ENCODE assay signal across 9 mouse cellular contexts in genomic region chr1:74892351-74893133, GRCm38 (mm10). TPM values are rescaled to one million over a fixed set of nuclear protein-coding genes. Genes with fewer than 3 reads are reported as not detected.
DNase-seq lines count a peak whose midpoint lies in the region; ATAC-seq and TF ChIP-seq lines count a peak whose summit lies in the region.
"Had no signal": no experiment of that assay in that cellular context is flagged by ENCODE, and none has a peak within 500 bp of the region (broad histone marks: within the 10 kb centered on the region; RNA-seq: fewer than 3 reads in every experiment).

No protein-coding gene starts in this region.

- 1% methylated on average over 39 of the region's 39 CpGs for WGBS in hindbrain, embryonic 10.5 days
- WGBS in midbrain, embryonic 11.5 days, result 2% methylated on average over 39 of the region's 39 CpGs

- no peaks in the 10 kb centered on the region for H3K9me3 ChIP-seq in hindbrain, embryonic 10.5 days
- no peaks in the 10 kb centered on the region for H3K9me3 ChIP-seq in midbrain, embryonic 11.5 days (ENCODE audit: control insufficient read depth, low read length)

- intact Hi-C loops in left cerebral cortex, adult 2 months (cut with DNase I), result no loop called here
- intact Hi-C loops in left cerebral cortex, postnatal 14 days (cut with DNase I), result no loop called here

- no peak overlapping the region for H3K9ac ChIP-seq in midbrain, embryonic 11.5 days (ENCODE audit: low read length)
- H3K9ac ChIP-seq: liver, postnatal 0 days had no signal

- peak in 1 of 2 experiments; percentile 33 for DNase-seq in left cerebral cortex, adult 2 months (ENCODE audit: extremely low spot score in 1 of 2, low spot score in 2 of 2)
- DNase-seq in left cerebral cortex, postnatal 14 days (ENCODE audit: low spot score in 2 of 2), result no peak
- DNase-seq in hindbrain, embryonic 10.5 days (ENCODE audit: low spot score), result peak; percentile 37
- DNase-seq in midbrain, embryonic 11.5 days (ENCODE audit: low spot score, missing footprints), result peak; percentile 91
- no peak for DNase-seq in gastrocnemius, adult 18-20 months (ENCODE audit: low spot score)
- no peak for DNase-seq in cerebellum, postnatal 36 days
- no peak for DNase-seq in kidney, adult 18-20 months

- no peak overlapping the region for H3K27ac ChIP-seq in left cerebral cortex, adult 2 months
- H3K27ac ChIP-seq in hindbrain, embryonic 10.5 days, result no peak overlapping the region
- H3K27ac ChIP-seq in midbrain, embryonic 11.5 days (ENCODE audit: low read depth, low read length), result no peak overlapping the region

- H3K36me3 ChIP-seq in hindbrain, embryonic 10.5 days, result no peaks in the 10 kb centered on the region
- H3K36me3 ChIP-seq in midbrain, embryonic 11.5 days (ENCODE audit: control insufficient read depth, insufficient read depth, low read length), result no peaks in the 10 kb centered on the region

- no peak for TF ChIP-seq CTCF in left cerebral cortex, adult 2 months (IDR thresholded peaks at IDR 0.05)

- H3K4me2 ChIP-seq in midbrain, embryonic 11.5 days, result peak overlapping the region; percentile 31

- peaks cover 24% of the 10 kb centered on the region for H3K4me1 ChIP-seq in hindbrain, embryonic 10.5 days (replicated peaks)
- H3K4me1 ChIP-seq in midbrain, embryonic 11.5 days (ENCODE audit: control insufficient read depth, insufficient read depth, low read length), result no peaks in the 10 kb centered on the region; the same call in 1 of the 2 replicates

- peak overlapping the region; percentile 16; the same call in 1 of the 2 replicates for H3K4me3 ChIP-seq in left cerebral cortex, adult 2 months
- peak overlapping the region; percentile 37 for H3K4me3 ChIP-seq in hindbrain, embryonic 10.5 days
- H3K4me3 ChIP-seq in midbrain, embryonic 11.5 days (ENCODE audit: low read depth, low read length), result peak overlapping the region; percentile 14

- peaks cover 100% of the 10 kb centered on the region for H3K27me3 ChIP-seq in hindbrain, embryonic 10.5 days (ENCODE audit: insufficient read depth, poor library complexity, severe bottlenecking)
- H3K27me3 ChIP-seq in midbrain, embryonic 11.5 days (ENCODE audit: control insufficient read depth, insufficient read depth, low read length), result peaks cover 82% of the 10 kb centered on the region

- peak; percentile 30; the same call in 1 of the 2 replicates for ATAC-seq in midbrain, embryonic 11.5 days (ENCODE audit: low FRiP score)
- ATAC-seq: liver, postnatal 0 days had no signal

RNA-seq across cellular contexts. Expression of gene Cryba2, which starts 0.4 kb away (rescaled TPM):
- not detected for total RNA-seq in left cerebral cortex, adult 2 months (2021)
- under 1 TPM in 1 of 2 experiments, not detected in 1; 0.51 TPM for total RNA-seq in left cerebral cortex, postnatal 14 days (2021)
- not detected in 2 replicates for polyA plus RNA-seq in hindbrain, embryonic 10.5 days (2016; fragmentation: Nextera tagmentation; extraction: Ambion mirVana)
- polyA plus RNA-seq in midbrain, embryonic 11.5 days (2014; fragmentation: Nextera tagmentation; extraction: Ambion mirVana), result 0.19 TPM in 1 of 2 replicates, not detected in the other
- not detected for total RNA-seq in gastrocnemius, adult 18-20 months (2021)
- total RNA-seq: common myeloid progenitor, adult 5-6 weeks had no signal
- polyA plus RNA-seq: liver, postnatal 0 days had no signal

RNA-seq across cellular contexts. Expression of gene Fev, which starts 7.3 kb away (rescaled TPM):
- total RNA-seq in left cerebral cortex, adult 2 months (2021), result not detected
- total RNA-seq in left cerebral cortex, postnatal 14 days (2021), result not detected
- 0.25 and 0.89 TPM in 2 replicates for polyA plus RNA-seq in hindbrain, embryonic 10.5 days (2016; fragmentation: Nextera tagmentation; extraction: Ambion mirVana)
- polyA plus RNA-seq in midbrain, embryonic 11.5 days (2014; fragmentation: Nextera tagmentation; extraction: Ambion mirVana), result 0.41 and 0.69 TPM in 2 replicates
- not detected for total RNA-seq in gastrocnemius, adult 18-20 months (2021)
- total RNA-seq: common myeloid progenitor, adult 5-6 weeks had no signal

RNA-seq across cellular contexts. Expression of gene Cdk5r2, which starts 37.8 kb away (rescaled TPM):
- total RNA-seq in left cerebral cortex, adult 2 months (2021), result 100 to 1,000 TPM; 365 to 389 TPM
- 100 to 1,000 TPM; 566 to 585 TPM for total RNA-seq in left cerebral cortex, postnatal 14 days (2021)
- 0.96 and 2.6 TPM in 2 replicates for polyA plus RNA-seq in hindbrain, embryonic 10.5 days (2016; fragmentation: Nextera tagmentation; extraction: Ambion mirVana)
- 5.7 and 5.8 TPM in 2 replicates for polyA plus RNA-seq in midbrain, embryonic 11.5 days (2014; fragmentation: Nextera tagmentation; extraction: Ambion mirVana)
- not detected for total RNA-seq in gastrocnemius, adult 18-20 months (2021)
- total RNA-seq: common myeloid progenitor, adult 5-6 weeks had no signal
- polyA plus RNA-seq: liver, postnatal 0 days had no signal

RNA-seq across cellular contexts. Expression of gene Cfap65, which starts 42.9 kb away (rescaled TPM):
- 1 to 10 TPM; 3.0 to 3.5 TPM for total RNA-seq in left cerebral cortex, adult 2 months (2021)
- total RNA-seq in left cerebral cortex, postnatal 14 days (2021), result 1 to 10 TPM; 1.9 TPM
- 0.50 and 1.7 TPM in 2 replicates for polyA plus RNA-seq in hindbrain, embryonic 10.5 days (2016; fragmentation: Nextera tagmentation; extraction: Ambion mirVana)
- 0.03 and 0.04 TPM in 2 replicates for polyA plus RNA-seq in midbrain, embryonic 11.5 days (2014; fragmentation: Nextera tagmentation; extraction: Ambion mirVana)
- not detected for total RNA-seq in gastrocnemius, adult 18-20 months (2021)
- total RNA-seq: common myeloid progenitor, adult 5-6 weeks had no signal
- polyA plus RNA-seq: liver, postnatal 0 days had no signal

RNA-seq across cellular contexts. Expression of gene Ihh, which starts 58.9 kb away (rescaled TPM):
- total RNA-seq in left cerebral cortex, adult 2 months (2021), result under 1 TPM; 0.45 to 0.72 TPM
- total RNA-seq in left cerebral cortex, postnatal 14 days (2021), result under 1 TPM; 0.30 to 0.33 TPM
- polyA plus RNA-seq in hindbrain, embryonic 10.5 days (2016; fragmentation: Nextera tagmentation; extraction: Ambion mirVana), result 0.12 TPM in 2 replicates
- polyA plus RNA-seq in midbrain, embryonic 11.5 days (2014; fragmentation: Nextera tagmentation; extraction: Ambion mirVana), result 0.22 TPM in 1 of 2 replicates, not detected in the other
- under 1 TPM; 0.16 to 0.26 TPM for total RNA-seq in gastrocnemius, adult 18-20 months (2021)
- total RNA-seq: common myeloid progenitor, adult 5-6 weeks had no signal

Comparison
In these comparisons a context has a peak if more than half of its experiments do, and no peak if none do; other contexts are left out.
1. DNase-seq: peak in hindbrain, embryonic 10.5 days (single experiment) and midbrain, embryonic 11.5 days (single experiment); none in left cerebral cortex, postnatal 14 days (0 of 2), gastrocnemius, adult 18-20 months (single experiment), cerebellum, postnatal 36 days (0 of 2) and kidney, adult 18-20 months (single experiment).
2. RNA of gene Cdk5r2, which starts 37.8 kb away (total RNA-seq): 566 to 585 TPM in left cerebral cortex, postnatal 14 days and 365 to 389 TPM in left cerebral cortex, adult 2 months; not detected in gastrocnemius, adult 18-20 months; every median in the first group is over 100 times any median in the second.
3. Peak in every context shown above with its lines, with median percentiles within 50 percentile points of each other: H3K4me3 ChIP-seq.